Mouse (Mus musculus): ENCODE data around the gene Apbb1. TPM values are rescaled to one million over a fixed set of nuclear protein-coding genes. Genes with fewer than 3 reads are reported as not detected.

Apbb1 gene
- total RNA-seq, 2 experiments from 2014 or later, result 0.56 TPM; not detected in 1

DNA sequence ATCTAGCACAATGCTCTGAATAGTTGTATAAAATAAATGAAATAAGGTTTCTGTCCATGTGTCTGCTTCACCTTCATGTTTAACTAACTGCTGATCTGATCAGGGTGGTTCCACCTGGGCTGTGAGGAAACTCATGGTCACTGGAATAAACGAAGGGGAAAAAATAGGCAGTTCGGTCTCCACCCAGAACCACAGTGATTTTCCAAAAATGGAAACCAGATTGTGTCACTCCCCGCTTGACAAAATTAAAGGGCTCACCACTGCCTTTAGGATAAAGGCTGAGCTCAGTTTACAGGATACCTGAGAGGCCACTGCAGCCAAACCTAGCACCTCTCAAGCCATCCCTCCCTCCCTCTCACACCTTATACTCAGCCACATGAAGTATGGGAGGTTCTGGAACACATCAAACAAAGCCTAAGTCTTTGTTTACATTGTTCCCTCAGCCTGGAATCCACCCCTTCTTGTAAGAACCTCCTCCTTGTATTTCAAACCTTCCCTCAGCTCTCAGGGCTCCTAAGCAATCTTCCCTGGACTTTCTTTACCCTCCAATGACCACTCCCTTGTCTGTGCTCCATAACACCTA lies 5.2 kb downstream of the Apbb1 start:
- no peak for ATAC-seq (replicated peaks; ENCODE audit: low FRiP score, low TSS enrichment, poor library complexity, severe bottlenecking)

GRCm38 (mm10) chr7:105574537-105574936 lies 6.9 kb downstream of the Apbb1 start:
- no peak for ATAC-seq (replicated peaks; ENCODE audit: low FRiP score, low TSS enrichment, poor library complexity, severe bottlenecking)

DNA sequence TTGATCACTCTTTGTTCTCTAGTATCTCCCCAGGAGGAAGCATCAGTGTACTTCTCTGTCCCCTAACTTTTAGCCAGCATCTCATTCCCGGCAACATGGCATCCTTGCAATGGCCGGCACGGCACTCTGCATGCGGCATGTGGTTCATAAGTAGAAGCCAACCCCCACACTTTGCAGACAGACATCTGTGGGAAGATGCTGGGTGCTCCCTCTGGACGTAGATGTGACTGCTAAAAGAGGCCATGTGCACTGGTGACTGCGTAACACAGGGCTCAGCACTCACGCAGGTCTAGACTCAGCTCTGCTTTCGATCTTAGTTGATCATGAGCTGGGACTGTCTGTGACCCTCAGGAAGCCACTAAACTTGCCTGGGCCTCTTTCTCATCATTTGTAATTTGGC lies 8.5 kb downstream of the Apbb1 start:
- no peak for ATAC-seq (replicated peaks; ENCODE audit: low FRiP score, low TSS enrichment, poor library complexity, severe bottlenecking)

DNA sequence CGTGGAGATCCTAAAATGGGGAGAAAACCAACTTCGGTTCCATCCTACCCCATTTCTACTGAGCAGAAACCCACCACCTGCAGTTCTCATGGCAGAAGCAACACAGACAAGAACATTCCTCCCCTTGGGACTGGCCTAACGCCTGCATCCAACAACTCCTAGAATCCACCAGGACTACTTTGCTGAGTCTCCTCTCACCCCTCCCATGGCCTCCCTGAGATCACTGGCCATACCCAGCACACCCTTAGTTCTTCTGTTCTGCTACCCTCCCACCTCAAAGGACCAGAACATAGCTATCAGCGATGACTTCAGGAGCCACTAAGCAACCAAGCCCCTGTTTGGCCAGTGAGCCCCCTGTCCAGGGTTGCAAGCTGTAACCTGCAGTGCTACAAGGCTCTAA lies 10.7 kb downstream of the Apbb1 start:
- no peak for ATAC-seq (replicated peaks; ENCODE audit: low FRiP score, low TSS enrichment, poor library complexity, severe bottlenecking)

GRCm38 (mm10) chr7:105569512-105570496 lies 11.6 kb downstream of the Apbb1 start:
- no peak for ATAC-seq (replicated peaks; ENCODE audit: low FRiP score, low TSS enrichment, poor library complexity, severe bottlenecking)

DNA sequence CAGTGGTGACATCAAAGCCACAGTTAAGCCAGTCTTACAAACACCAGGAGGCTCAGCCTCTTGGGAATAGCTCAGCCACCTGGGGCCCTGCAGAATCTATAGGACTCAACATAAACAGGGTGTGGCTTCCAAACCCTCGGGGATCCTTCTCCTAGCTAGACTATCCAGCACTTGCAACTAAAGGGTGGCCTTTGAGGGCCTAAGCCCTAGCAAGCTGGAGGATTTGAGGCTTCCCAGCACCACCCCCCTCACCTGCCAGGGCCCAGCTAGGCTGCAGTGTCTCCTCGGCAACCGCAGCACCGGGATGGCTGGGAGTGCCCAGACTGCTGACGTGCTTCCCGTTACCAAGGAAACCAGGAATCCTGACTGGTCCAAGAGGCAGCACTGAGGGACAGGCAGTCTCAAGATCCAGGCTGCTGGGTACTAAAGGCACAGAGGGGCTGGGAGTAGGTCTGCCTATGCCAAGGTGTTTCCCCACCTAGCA lies 12.4 kb downstream of the Apbb1 start:
- ATAC-seq (replicated peaks; ENCODE audit: low FRiP score, low TSS enrichment, poor library complexity, severe bottlenecking), result no peak

- no peak for ATAC-seq (replicated peaks; ENCODE audit: low FRiP score, low TSS enrichment, poor library complexity, severe bottlenecking)
Observed at GRCm38 (mm10) chr7:105568583-105568982, 12.9 kb downstream of the Apbb1 start.

- ATAC-seq (replicated peaks; ENCODE audit: low FRiP score, low TSS enrichment, poor library complexity, severe bottlenecking), result no peak
Observed at GRCm38 (mm10) chr7:105565071-105565836, 16.2 kb downstream of the Apbb1 start.

GRCm38 (mm10) chr7:105563367-105563766 lies 18.1 kb downstream of the Apbb1 start:
- ATAC-seq (replicated peaks; ENCODE audit: low FRiP score, low TSS enrichment, poor library complexity, severe bottlenecking), result no peak

DNA sequence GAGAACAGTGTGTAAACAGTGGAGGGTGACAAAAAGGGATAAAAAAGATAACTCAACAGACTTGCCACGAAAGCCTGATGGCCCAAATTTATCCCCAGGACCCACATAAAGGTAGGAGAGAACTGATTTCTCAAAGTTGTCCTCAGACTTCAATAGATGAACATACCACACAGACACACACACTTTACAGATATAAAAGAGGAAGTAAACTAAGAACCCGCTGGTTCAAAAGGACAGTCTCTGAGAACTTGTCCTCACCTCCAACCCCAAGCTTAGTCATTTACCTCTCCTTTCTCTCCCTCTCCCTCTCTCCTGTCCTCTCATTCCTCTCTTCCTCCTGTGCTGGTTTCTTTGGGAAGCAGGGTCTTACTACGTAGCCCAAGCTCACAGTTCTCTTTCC lies 19.1 kb downstream of the Apbb1 start:
- no peak for ATAC-seq (replicated peaks; ENCODE audit: low FRiP score, low TSS enrichment, poor library complexity, severe bottlenecking)

- no peak for ATAC-seq (replicated peaks; ENCODE audit: low FRiP score, low TSS enrichment, poor library complexity, severe bottlenecking)
Observed at GRCm38 (mm10) chr7:105559016-105559415, 22.4 kb downstream of the Apbb1 start.

DNA sequence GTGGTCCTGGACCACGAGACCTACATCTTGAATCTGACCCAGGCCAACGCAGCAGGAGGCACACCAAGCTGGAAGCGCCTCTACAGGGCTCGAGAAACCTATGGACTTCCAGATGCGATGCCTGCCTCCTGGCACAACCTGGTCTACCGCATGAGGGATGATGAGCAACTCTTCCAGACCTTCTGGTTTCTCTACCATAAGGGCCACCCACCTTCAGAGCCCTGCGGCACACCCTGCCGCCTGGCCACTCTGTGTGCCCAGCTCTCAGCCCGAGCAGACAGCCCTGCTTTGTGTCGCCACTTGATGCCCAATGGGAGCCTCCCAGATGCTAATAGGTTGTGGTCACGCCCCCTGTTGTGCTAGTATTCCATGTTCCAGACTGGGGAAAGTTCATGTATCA lies 23.8 kb downstream of the Apbb1 start:
- no peak for ATAC-seq (replicated peaks; ENCODE audit: low FRiP score, low TSS enrichment, poor library complexity, severe bottlenecking)

GRCm38 (mm10) chr7:105556406-105556805 lies 25.0 kb downstream of the Apbb1 start:
- ATAC-seq (replicated peaks; ENCODE audit: low FRiP score, low TSS enrichment, poor library complexity, severe bottlenecking), result no peak

DNA sequence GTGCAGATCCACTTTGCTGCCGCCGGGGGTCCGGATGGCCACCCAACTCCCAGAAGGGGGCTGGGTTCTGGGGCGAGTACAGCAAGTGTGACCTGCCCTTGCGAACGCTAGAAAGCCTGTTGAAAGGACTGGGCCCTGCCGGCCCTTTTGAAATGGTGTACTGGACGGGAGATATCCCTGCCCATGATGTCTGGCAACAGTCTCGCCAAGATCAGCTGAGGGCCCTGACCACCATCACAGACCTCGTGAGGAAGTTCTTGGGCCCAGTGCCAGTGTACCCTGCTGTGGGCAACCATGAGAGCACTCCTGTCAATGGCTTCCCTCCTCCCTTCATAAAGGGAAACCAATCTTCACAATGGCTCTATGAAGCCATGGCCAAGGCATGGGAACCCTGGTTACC lies 25.9 kb downstream of the Apbb1 start:
- no peak for ATAC-seq (replicated peaks; ENCODE audit: low FRiP score, low TSS enrichment, poor library complexity, severe bottlenecking)

DNA sequence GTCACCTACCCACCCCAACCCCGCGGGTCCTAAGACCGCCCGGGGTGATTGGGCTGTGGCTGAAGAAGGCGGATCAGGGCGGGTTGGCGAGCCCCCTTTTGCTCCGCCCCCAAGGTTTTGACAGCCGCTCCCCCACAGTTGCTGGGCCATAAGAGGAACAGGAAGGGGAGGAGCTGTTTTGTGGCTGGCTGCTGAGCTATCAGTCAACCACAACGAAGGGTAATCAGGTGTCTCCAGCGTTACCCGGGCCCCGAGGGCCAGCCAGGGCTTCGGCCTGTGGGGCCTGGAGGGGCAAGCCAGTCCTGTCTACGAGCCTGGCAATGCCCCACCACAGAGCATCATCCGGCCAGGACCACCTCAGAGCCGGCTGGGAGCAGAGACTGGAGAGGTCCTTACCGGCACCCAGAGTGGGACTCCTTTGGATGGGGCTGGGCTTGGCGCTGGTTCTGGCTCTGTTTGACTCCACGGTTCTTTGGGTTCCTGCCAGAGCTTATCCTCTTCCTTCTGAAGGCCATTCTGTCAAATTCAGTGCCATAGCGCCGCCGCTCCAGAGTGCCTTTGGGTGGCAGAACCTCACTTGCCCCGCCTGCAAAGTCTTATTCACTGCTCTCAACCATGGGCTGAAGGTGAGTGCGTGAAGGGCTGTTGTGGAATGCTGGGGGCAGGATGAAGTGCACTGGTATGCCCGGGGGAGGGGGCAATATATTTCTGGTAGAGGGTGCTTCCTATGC lies 27.1 kb downstream of the Apbb1 start, which contains the start of gene Smpd1:
Smpd1 (plus strand) TSS at position 149 of the 731 bp plus-strand sequence.
- peak; percentile 96 for ATAC-seq (replicated peaks; ENCODE audit: low FRiP score, low TSS enrichment, poor library complexity, severe bottlenecking)

- no peak for ATAC-seq (replicated peaks; ENCODE audit: low FRiP score, low TSS enrichment, poor library complexity, severe bottlenecking)
Observed at GRCm38 (mm10) chr7:105553456-105554211, 27.8 kb downstream of the Apbb1 start.

- no peak for ATAC-seq (replicated peaks; ENCODE audit: low FRiP score, low TSS enrichment, poor library complexity, severe bottlenecking)
Observed at GRCm38 (mm10) chr7:105549035-105549434, 32.4 kb downstream of the Apbb1 start.

DNA sequence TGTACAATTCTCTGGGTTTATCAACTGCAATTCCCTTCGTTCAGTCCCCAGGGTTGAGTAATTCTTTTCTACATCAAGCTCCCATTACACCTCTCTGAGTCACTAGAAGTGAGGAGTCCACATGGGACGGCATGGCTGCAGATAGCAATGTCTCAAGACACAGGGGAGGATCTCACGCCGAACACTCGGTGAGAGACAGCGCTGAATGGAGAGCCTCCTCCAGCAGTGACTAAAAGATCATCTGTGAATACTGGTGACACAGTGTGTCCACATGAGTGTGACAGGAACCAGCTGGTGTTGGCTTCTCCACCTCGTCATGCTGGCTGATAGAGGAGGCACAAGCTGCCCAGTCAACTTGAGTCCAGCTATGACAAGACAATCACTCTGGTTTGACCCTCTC lies 33.5 kb downstream of the Apbb1 start:
- no peak for ATAC-seq (replicated peaks; ENCODE audit: low FRiP score, low TSS enrichment, poor library complexity, severe bottlenecking)

- no peak for ATAC-seq (replicated peaks; ENCODE audit: low FRiP score, low TSS enrichment, poor library complexity, severe bottlenecking)
Observed at GRCm38 (mm10) chr7:105545986-105546385, 35.5 kb downstream of the Apbb1 start.

Data from megakaryocyte-erythroid progenitor cell, adult 5-6 weeks (primary cell).